Mouse (Mus musculus) thymus, adult 2 months (tissue): ENCODE results near the gene Siah3. TPM values are rescaled to one million over a fixed set of nuclear protein-coding genes. Genes with fewer than 3 reads are reported as not detected.

Experiments used
- DNase-seq: peaks from one replicate; pipeline ENCODE4 v3.0.0; 2021
- H3K27ac ChIP-seq: fragments of 200-500 bp; 2 replicates; pipeline ENCODE4 v1.5.1; 2012; ENCODE audit warnings: low read length, control low read depth; ENCODE audit not compliant: control insufficient read depth, insufficient read depth
- H3K27me3 ChIP-seq: fragments of 200-500 bp; 2 replicates; pipeline ENCODE4 v1.6.1; 2012; ENCODE audit warnings: mild to moderate bottlenecking, low read length, moderate library complexity, mixed read lengths; ENCODE audit not compliant: control insufficient read depth, insufficient read depth
- H3K36me3 ChIP-seq: fragments of 200-500 bp; 2 replicates; pipeline ENCODE4 v1.6.1; 2012; ENCODE audit warnings: mild to moderate bottlenecking, low read length, moderate library complexity; ENCODE audit not compliant: control insufficient read depth, insufficient read depth
- H3K4me1 ChIP-seq: fragments of 200-500 bp; replicated peaks from 2 replicates; pipeline ENCODE4 v1.6.1; 2012; ENCODE audit warnings: low read length; ENCODE audit not compliant: control insufficient read depth, insufficient read depth
- H3K4me3 ChIP-seq: fragments of 200-500 bp; 2 replicates; pipeline ENCODE4 v1.5.1; 2012; ENCODE audit warnings: mild to moderate bottlenecking, low read length, control low read depth, moderate library complexity; ENCODE audit not compliant: control insufficient read depth, insufficient read depth
- CTCF ChIP-seq: fragments of 200-500 bp; IDR thresholded peaks from 2 replicates; pipeline ENCODE4 v1.5.1; 2012; ENCODE audit warnings: mild to moderate bottlenecking, control low read depth, low read length, moderate library complexity, borderline replicate concordance; ENCODE audit not compliant: control insufficient read depth, poor library complexity, insufficient read depth; ENCODE audit errors: extremely low read depth
- POLR2A ChIP-seq: fragments of 200-500 bp; IDR thresholded peaks from 2 replicates; pipeline ENCODE4 v1.6.1; 2012; ENCODE audit warnings: mild to moderate bottlenecking, low read length, control low read depth, moderate library complexity; ENCODE audit not compliant: control insufficient read depth, poor library complexity, insufficient read depth; ENCODE audit errors: extremely low read depth
- WGBS: fragments of 180-500 bp; shearing (Covaris S2); methylation state at CpG from one replicate; pipeline ENCODE4 v1.1.7; 2018; 5-methylcytosine and 5-hydroxymethylcytosine counted together
- polyA plus RNA-seq: library from polyadenylated mRNA; depleted of rRNA; stranded (reverse); fragments of >200 nt; gene quantifications from 2 replicates; pipeline ENCODE4 v1.2.3, GENCODE M21; 2012; rRNA removed

Siah3 gene
- polyA plus RNA-seq, 1 experiment: 0.05 TPM

GRCm38 (mm10) chr14:75561577-75562331 is 106.0 kb downstream of the Siah3 start:
- DNase-seq: no peak

GRCm38 (mm10) chr14:75565534-75566140 is 109.9 kb downstream of the Siah3 start:
- DNase-seq: no peak
- 83% methylated on average over 14 of the region's 14 CpGs for WGBS
- Histone ChIP-seq H3K36me3 (no peaks in the 10 kb centered on the region), H3K27ac (no peak overlapping the region), H3K4me3 (no peak overlapping the region), H3K27me3 (no peaks in the 10 kb centered on the region), H3K4me1 (no peaks in the 10 kb centered on the region)
- TF ChIP-seq POLR2A (no peak), CTCF (no peak)

More at GRCm38 (mm10) chr14:75561577-75562331, 106.0 kb downstream of the Siah3 start:
- Histone ChIP-seq H3K36me3 (no peaks in the 10 kb centered on the region), H3K4me1 (no peaks in the 10 kb centered on the region), H3K4me3 (no peak overlapping the region), H3K27ac (no peak overlapping the region), H3K27me3 (no peaks in the 10 kb centered on the region)
- TF ChIP-seq POLR2A: no peak
- no peak for TF ChIP-seq CTCF
- 50% methylated on average over 9 of the region's 9 CpGs for WGBS

GRCm38 (mm10) chr14:75566303-75566702 is 110.5 kb downstream of the Siah3 start:
- no peak overlapping the region for H3K27ac ChIP-seq
- TF ChIP-seq CTCF: no peak
- TF ChIP-seq POLR2A: no peak
- 93% methylated on average over 3 of the region's 3 CpGs for WGBS
- H3K4me3 ChIP-seq: no peak overlapping the region
- no peaks in the 10 kb centered on the region for H3K27me3 ChIP-seq
- H3K36me3 ChIP-seq: no peaks in the 10 kb centered on the region
- H3K4me1 ChIP-seq: no peaks in the 10 kb centered on the region
- DNase-seq: no peak

GRCm38 (mm10) chr14:75579010-75579409 is 123.2 kb downstream of the Siah3 start:
- Histone ChIP-seq H3K36me3 (no peaks in the 10 kb centered on the region), H3K4me3 (no peak overlapping the region), H3K27ac (no peak overlapping the region), H3K27me3 (no peaks in the 10 kb centered on the region), H3K4me1 (no peaks in the 10 kb centered on the region)
- WGBS: 71% methylated on average over 6 of the region's 6 CpGs
- TF ChIP-seq CTCF: no peak
- no peak for TF ChIP-seq POLR2A
- no peak for DNase-seq

Other genes starting within 250 kb of the Siah3 start
- 0.29 TPM in 1 of 2 replicates, not detected in the other for gene Cpb2, start 213.7 kb upstream of the Siah3 start, polyA plus RNA-seq
- gene Zc3h13, start 171.6 kb upstream of the Siah3 start, polyA plus RNA-seq: 12.5 and 12.8 TPM in 2 replicates
- 0.09 and 0.58 TPM in 2 replicates for gene Spert, start 137.1 kb downstream of the Siah3 start, polyA plus RNA-seq
- gene Erich6b, start 186.3 kb downstream of the Siah3 start, polyA plus RNA-seq: not detected in 2 replicates